Mouse (Mus musculus) CH12.LX (cell line): Measurements from ENCODE around the gene Sptb. TPM values are rescaled to one million over a fixed set of nuclear protein-coding genes. Genes with fewer than 3 reads are reported as not detected.

Experiments
- DNase-seq: peaks from one replicate; pipeline ENCODE4 v3.0.0-alpha.2; 2013; ENCODE audit errors: extremely low read depth
- H3K27ac ChIP-seq: 2 replicates; pipeline ENCODE4 v1.5.1; 2012; ENCODE audit warnings: low read depth, mild to moderate bottlenecking, control low read depth, moderate library complexity; ENCODE audit not compliant: insufficient read depth
- H3K27me3 ChIP-seq: replicated peaks from 2 replicates; pipeline ENCODE3; 2012; ENCODE audit warnings: inconsistent platforms
- H3K36me3 ChIP-seq, 2 experiments: replicated peaks in 1 of 2; 2 replicates each; pipeline versions ENCODE3 to v1.6.1; 2012; ENCODE audit warnings: inconsistent platforms in 1 of 2, low read length in 1 of 2, mild to moderate bottlenecking in 1 of 2, mixed read lengths in 1 of 2, moderate library complexity in 1 of 2; ENCODE audit not compliant: control insufficient read depth in 1 of 2, insufficient read depth in 1 of 2
- H3K4me1 ChIP-seq, 2 experiments: 2 replicates each; pipeline ENCODE4 v1.6.1; 2012; ENCODE audit warnings: inconsistent platforms in 1 of 2, moderate library complexity in 1 of 2; ENCODE audit not compliant: insufficient read depth in 2 of 2, control insufficient read depth in 1 of 2
- H3K4me2 ChIP-seq: 2 replicates; pipeline ENCODE4 v1.6.1; 2012; ENCODE audit warnings: low read depth, mild to moderate bottlenecking, control low read depth; ENCODE audit not compliant: poor library complexity, insufficient read depth, severe bottlenecking
- H3K4me3 ChIP-seq, 3 experiments: fragments of 150-350 bp in 1 of 3; sonication (generic) in 1 of 3; replicated peaks in 1 of 3; 2 replicates each; pipeline versions ENCODE3 to v1.5.1; 2011 to 2012; ENCODE audit warnings: low read depth in 2 of 3, low read length in 2 of 3, mild to moderate bottlenecking in 2 of 3, moderate library complexity in 2 of 3, control low read depth in 1 of 3, improper control_type of control experiment in 1 of 3, inconsistent platforms in 1 of 3, mixed read lengths in 1 of 3; ENCODE audit not compliant: poor library complexity in 1 of 3
- H3K79me2 ChIP-seq: replicated peaks from 2 replicates; pipeline ENCODE4 v1.6.1; 2012; ENCODE audit warnings: mild to moderate bottlenecking, moderate library complexity; ENCODE audit not compliant: control insufficient read depth, poor library complexity, insufficient read depth, severe bottlenecking; ENCODE audit errors: extremely low read depth
- H3K9ac ChIP-seq: 2 replicates; pipeline ENCODE4 v1.6.1; 2012; ENCODE audit warnings: low read depth, mild to moderate bottlenecking, control low read depth, moderate library complexity; ENCODE audit not compliant: insufficient read depth
- H3K9me3 ChIP-seq: replicated peaks from 2 replicates; pipeline ENCODE3; 2012; ENCODE audit warnings: low read length, inconsistent platforms, mixed read lengths
- CHD1 ChIP-seq: IDR thresholded peaks from 2 replicates; pipeline ENCODE4 v1.6.1; 2012; ENCODE audit warnings: low read depth, low read length, improper control_type of control experiment, inconsistent platforms
- CHD2 ChIP-seq: IDR thresholded peaks from 2 replicates; pipeline ENCODE4 v1.6.1; 2011; ENCODE audit warnings: low read length, improper control_type of control experiment
- CTCF ChIP-seq, 2 experiments: IDR thresholded peaks in 1 of 2; conservative IDR thresholded peaks in 1 of 2; 2 replicates each; pipeline ENCODE4 v1.5.1; 2011 to 2012; ENCODE audit warnings: low read depth in 2 of 2, low read length in 2 of 2, improper control_type of control experiment in 1 of 2, inconsistent platforms in 1 of 2, mild to moderate bottlenecking in 1 of 2, moderate library complexity in 1 of 2
- GABPA ChIP-seq: IDR thresholded peaks from 2 replicates; pipeline ENCODE4 v1.6.1; 2012; ENCODE audit warnings: low read depth, low read length, improper control_type of control experiment, inconsistent platforms; ENCODE audit not compliant: insufficient replicate concordance
- IRF4 ChIP-seq: IDR thresholded peaks from 2 replicates; pipeline ENCODE4 v1.6.1; 2014; ENCODE audit warnings: low read depth, mild to moderate bottlenecking, inconsistent platforms, low read length, improper control_type of control experiment
- JUN ChIP-seq: IDR thresholded peaks from 2 replicates; pipeline ENCODE4 v1.6.1; 2011; ENCODE audit warnings: low read depth, mild to moderate bottlenecking, low read length, improper control_type of control experiment, moderate library complexity; ENCODE audit not compliant: insufficient read depth
- KAT2A ChIP-seq: IDR thresholded peaks from 2 replicates; pipeline ENCODE4 v1.6.1; 2012; ENCODE audit warnings: low read length, improper control_type of control experiment, inconsistent platforms; ENCODE audit not compliant: insufficient replicate concordance
- MAFK ChIP-seq: IDR thresholded peaks from 2 replicates; pipeline ENCODE4 v1.6.1; 2011; ENCODE audit warnings: low read length, improper control_type of control experiment; ENCODE audit not compliant: insufficient replicate concordance
- MAX ChIP-seq: IDR thresholded peaks from 2 replicates; pipeline ENCODE4 v1.6.1; 2011; ENCODE audit warnings: low read length, improper control_type of control experiment
- MAZ ChIP-seq: IDR thresholded peaks from 2 replicates; pipeline ENCODE4 v1.6.1; 2012; ENCODE audit warnings: low read depth, mild to moderate bottlenecking, inconsistent platforms, low read length, improper control_type of control experiment, moderate library complexity
- MEF2A ChIP-seq: IDR thresholded peaks from 2 replicates; pipeline ENCODE4 v1.6.1; 2014; ENCODE audit warnings: low read depth, mild to moderate bottlenecking, inconsistent platforms, low read length, improper control_type of control experiment, borderline replicate concordance
- PAX5 ChIP-seq: IDR thresholded peaks from 2 replicates; pipeline ENCODE4 v1.6.1; 2012; ENCODE audit warnings: low read length, inconsistent platforms, mixed read lengths
- RAD21 ChIP-seq: IDR thresholded peaks from 2 replicates; pipeline ENCODE4 v1.6.1; 2011; ENCODE audit warnings: low read depth, mild to moderate bottlenecking, low read length, improper control_type of control experiment, moderate library complexity
- RCOR1 ChIP-seq: conservative IDR thresholded peaks from 2 replicates; pipeline ENCODE4 v1.6.1; 2012; ENCODE audit warnings: low read depth, mild to moderate bottlenecking, inconsistent platforms, low read length, improper control_type of control experiment
- SMC3 ChIP-seq: IDR thresholded peaks from 2 replicates; pipeline ENCODE4 v1.6.1; 2011; ENCODE audit warnings: low read depth, low read length, improper control_type of control experiment
- TBP ChIP-seq: conservative IDR thresholded peaks from 2 replicates; pipeline ENCODE4 v1.6.1; 2011; ENCODE audit warnings: low read depth, low read length, improper control_type of control experiment
- TCF12 ChIP-seq: IDR thresholded peaks from 2 replicates; pipeline ENCODE4 v1.6.1; 2014; ENCODE audit warnings: low read depth, mild to moderate bottlenecking, inconsistent platforms, low read length, improper control_type of control experiment
- UBTF ChIP-seq: IDR thresholded peaks from 2 replicates; pipeline ENCODE4 v1.6.1; 2012; ENCODE audit warnings: low read depth, mild to moderate bottlenecking, inconsistent platforms, low read length, improper control_type of control experiment, moderate library complexity
- USF1 ChIP-seq: IDR thresholded peaks from 2 replicates; pipeline ENCODE4 v1.6.1; 2014; ENCODE audit warnings: low read depth, mild to moderate bottlenecking, inconsistent platforms, low read length, improper control_type of control experiment
- ZKSCAN1 ChIP-seq: IDR thresholded peaks from 2 replicates; pipeline ENCODE4 v1.6.1; 2012; ENCODE audit warnings: low read depth, inconsistent platforms, low read length, improper control_type of control experiment, borderline replicate concordance
- ZMIZ1 ChIP-seq: IDR thresholded peaks from 2 replicates; pipeline ENCODE4 v1.6.1; 2012; ENCODE audit warnings: low read depth, mild to moderate bottlenecking, inconsistent platforms, low read length, improper control_type of control experiment
- dilution Hi-C: fragments of 300-500 bp; cut with MboI; formaldehyde crosslinking; loops from 2 replicates; pipeline ENCODE4 v1.14.3; 2020; ENCODE audit warnings: low sequenced_read_pairs; ENCODE audit not compliant: extremely low pct_unique_long_range_greater_than_20kb, extremely low pct_ligation_motif_present
- in situ Hi-C: fragments of 300-500 bp; cut with MboI; formaldehyde crosslinking; loops from 3 replicates; pipeline ENCODE4 v1.14.3; 2019; ENCODE audit warnings: low sequenced_read_pairs, low pct_ligation_motif_present, low pct_unique_long_range_greater_than_20kb, mixed read lengths
- polyA plus RNA-seq: library from polyadenylated mRNA; unstranded; fragments of >175 nt; gene quantifications from 2 replicates; pipeline ENCODE4 v1.2.1, GENCODE M21; 2012; ENCODE audit warnings: low read depth; ENCODE audit not compliant: insufficient read length
- total RNA-seq, 2 experiments: library from RNA; depleted of rRNA; stranded (reverse); fragments of 300-350 nt in 1 of 2; fragments of >200 nt in 1 of 2; gene quantifications; 2 replicates each; pipeline ENCODE4 v1.2.3; 2012 to 2014

Sptb gene
- total and polyA plus RNA-seq, 3 experiments: 0.03 to 0.04 (median 0.04) TPM

GRCm38 (mm10) chr12:76548082-76548423 lies 162.3 kb downstream of the Sptb start:
- Histone ChIP-seq H3K9ac (no peak overlapping the region), H3K27ac (no peak overlapping the region), H3K36me3 (no peaks in the 10 kb centered on the region), H3K4me1 (peaks cover 12 to 30% of the 10 kb centered on the region in 2 experiments), H3K27me3 (no peaks in the 10 kb centered on the region), H3K9me3 (no peaks in the 10 kb centered on the region), H3K79me2 (no peaks in the 10 kb centered on the region), H3K4me3 (no peak overlapping the region), H3K4me2 (no peak overlapping the region)
- dilution Hi-C loops: no loop called here
- in situ Hi-C loops: loop anchor here (5.0 kb wide), 1 partner anchor 56 kb away; no protein-coding TSS in a partner anchor
- TF ChIP-seq GABPA (no peak), RCOR1 (no peak), JUN (no peak), IRF4 (no peak), USF1 (no peak), TBP (no peak), MAX (no peak), CHD1 (no peak), UBTF (no peak), ZKSCAN1 (no peak), SMC3 (no peak), KAT2A (no peak), CHD2 (no peak), MEF2A (no peak), CTCF (conservative IDR thresholded peaks at IDR 0.05 in 1 of 2, IDR thresholded peaks at IDR 0.05 in 1 of 2; ENCODE audit: low read depth in 2 of 2, low read length in 2 of 2) (no peak)
- no peak for DNase-seq

DNA sequence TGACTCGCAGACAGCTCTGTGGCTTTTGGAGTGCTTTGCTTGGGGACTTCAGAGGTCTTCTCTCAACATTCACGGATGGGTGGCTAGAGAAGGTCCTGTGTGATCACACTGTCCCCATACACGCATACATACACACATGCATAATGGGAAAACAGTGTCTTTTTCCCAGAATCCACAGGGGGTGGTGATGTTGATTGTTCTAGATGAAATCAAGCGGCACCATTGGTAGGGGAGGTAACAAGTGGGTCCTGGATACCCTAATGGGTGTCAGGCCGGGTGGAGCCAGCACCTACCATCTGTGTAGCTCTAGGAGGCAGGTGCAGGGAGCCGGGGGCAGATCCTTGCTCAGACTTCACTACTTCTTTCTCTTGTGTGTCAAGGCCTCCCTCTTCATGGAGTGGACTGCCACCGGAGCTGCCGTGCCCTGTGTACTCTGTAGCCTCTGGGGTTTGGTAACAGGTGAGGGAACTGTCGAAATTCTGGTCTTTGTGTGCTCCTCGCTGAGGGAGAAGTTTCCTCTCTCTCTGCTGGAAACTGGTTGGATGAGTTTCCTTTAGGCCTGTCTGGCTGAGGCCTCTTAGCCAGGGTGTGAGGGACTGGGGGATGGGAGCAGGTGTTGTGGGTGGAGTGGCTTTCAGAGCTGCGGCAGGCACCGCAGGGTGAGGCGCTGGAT lies 162.8 kb downstream of the Sptb start:
- no peaks in the 10 kb centered on the region for H3K9me3 ChIP-seq
- TF ChIP-seq TBP: no peak
- no peak for TF ChIP-seq MAZ
- TF ChIP-seq MAFK: no peak
- TF ChIP-seq TCF12: no peak
- no peak for TF ChIP-seq RAD21
- TF ChIP-seq PAX5: no peak
- TF ChIP-seq ZMIZ1: no peak
- no peaks in the 10 kb centered on the region for H3K36me3 ChIP-seq
- dilution Hi-C loops: no loop called here
- no peak for DNase-seq
- H3K9ac ChIP-seq: no peak overlapping the region
- H3K4me1 ChIP-seq: peaks cover 10 to 26% of the 10 kb centered on the region in 2 experiments
- no peak overlapping the region for H3K27ac ChIP-seq
- in situ Hi-C loops: loop anchor here (5.0 kb wide), 1 partner anchor 55 kb away; no protein-coding TSS in a partner anchor
- H3K4me2 ChIP-seq: no peak overlapping the region
- no peak overlapping the region for H3K4me3 ChIP-seq
- no peaks in the 10 kb centered on the region for H3K27me3 ChIP-seq
- H3K79me2 ChIP-seq: no peaks in the 10 kb centered on the region
